Mouse (Mus musculus): ENCODE results near the gene Qrfp.

DNA sequence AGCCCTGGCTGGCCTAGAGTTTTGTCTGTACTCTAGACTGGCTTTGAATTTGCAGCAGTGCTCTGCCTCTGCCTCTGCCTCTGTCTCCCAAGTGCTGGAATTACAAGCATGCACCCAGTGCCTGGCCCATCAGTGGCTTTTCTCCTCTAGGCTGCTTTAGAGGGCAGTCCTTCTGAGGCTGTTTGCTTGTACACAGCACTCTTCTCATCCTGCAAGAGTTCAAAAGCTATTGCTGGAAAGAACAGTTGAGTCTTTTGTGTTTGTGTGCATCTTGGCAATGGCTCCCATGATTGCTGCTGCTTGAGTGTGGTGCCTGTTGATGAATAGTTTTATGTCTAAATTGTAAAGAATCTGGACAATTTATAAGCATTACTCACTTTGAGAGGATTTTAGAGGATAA lies 52.9 kb downstream of the Qrfp start:
- TF ChIP-seq CTCF (IDR thresholded peaks at IDR 0.05) (no peak), EP300 (IDR thresholded peaks at IDR 0.05) (no peak)

Measured in lung, postnatal 0 days (tissue).